Mouse (Mus musculus): Measurements from ENCODE around the gene Rap2b.

The Rap2b gene

GRCm38 (mm10) chr3:61361338-61361737, at the start of gene Rap2b:
Gene Rap2b, plus strand, starts transcription at chr3:61361638.
- DNase-seq, result no peak

- no peak for DNase-seq
These were observed 46.4 kb upstream of the Rap2b start for GRCm38 (mm10) chr3:61315002-61315401.

- DNase-seq, result no peak
These were observed 41.4 kb upstream of the Rap2b start for GRCm38 (mm10) chr3:61320031-61320430.

- DNase-seq, result no peak
These were observed 39.8 kb upstream of the Rap2b start for GRCm38 (mm10) chr3:61321632-61322031.

GRCm38 (mm10) chr3:61336205-61336604, 25.2 kb upstream of the Rap2b start:
- no peak for DNase-seq

GRCm38 (mm10) chr3:61337230-61337629, 24.2 kb upstream of the Rap2b start:
- DNase-seq, result no peak

GRCm38 (mm10) chr3:61340321-61340720, 21.1 kb upstream of the Rap2b start:
- peak; percentile 59 for DNase-seq

- no peak for DNase-seq
These were observed 17.4 kb upstream of the Rap2b start for GRCm38 (mm10) chr3:61344031-61344430.

- DNase-seq, result no peak
These were observed 15.8 kb upstream of the Rap2b start for GRCm38 (mm10) chr3:61345636-61346035.

GRCm38 (mm10) chr3:61348036-61348614, 13.3 kb upstream of the Rap2b start:
- DNase-seq, result no peak

GRCm38 (mm10) chr3:61349433-61349832, 12.0 kb upstream of the Rap2b start:
- no peak for DNase-seq

GRCm38 (mm10) chr3:61355464-61355863, 6.0 kb upstream of the Rap2b start:
- DNase-seq, result no peak

GRCm38 (mm10) chr3:61358107-61358506, 3.3 kb upstream of the Rap2b start:
- DNase-seq, result peak; percentile 48

GRCm38 (mm10) chr3:61358756-61359293, 2.6 kb upstream of the Rap2b start:
- DNase-seq, result no peak

- DNase-seq, result no peak
These were observed 1.4 kb downstream of the Rap2b start for GRCm38 (mm10) chr3:61362821-61363160.

GRCm38 (mm10) chr3:61363161-61363988, 1.9 kb downstream of the Rap2b start:
- peak; percentile 95 for DNase-seq

GRCm38 (mm10) chr3:61363989-61364660, 2.7 kb downstream of the Rap2b start:
- DNase-seq, result peak; percentile 96

- no peak for DNase-seq
These were observed 3.2 kb downstream of the Rap2b start for GRCm38 (mm10) chr3:61364661-61364977.

- peak; percentile 41 for DNase-seq
These were observed 3.7 kb downstream of the Rap2b start for GRCm38 (mm10) chr3:61364978-61365778.

GRCm38 (mm10) chr3:61365779-61366373, 4.4 kb downstream of the Rap2b start, which contains the start of gene B430305J03Rik:
Gene B430305J03Rik, minus strand, starts transcription at chr3:61365951.
- DNase-seq, result peak; percentile 18

GRCm38 (mm10) chr3:61368446-61368845, 7.0 kb downstream of the Rap2b start:
- no peak for DNase-seq

- DNase-seq, result no peak
These were observed 14.6 kb downstream of the Rap2b start for GRCm38 (mm10) chr3:61376001-61376400.

All from kidney, postnatal 14 days (tissue).